Mouse (Mus musculus) c-Kit-positive CD71-positive TER-119-negative erythroid progenitor cells, embryonic 14.5 days (primary cell): ENCODE data around the gene Zfp276.
"Not testable (repeated sequence)": the region's sequence is repeated elsewhere in the genome, so short reads cannot be mapped to it uniquely, and the experiment has no call there.

Source experiments
- DNase-seq: peaks from one replicate; pipeline ENCODE4 v3.0.0-alpha.2; 2013; ENCODE audit warnings: low read depth

Zfp276 gene

GRCm38 (mm10) chr8:123254099-123254885, at the start of gene Zfp276, which contains the start of gene Vps9d1:
Gene Zfp276 (plus strand): TSS chr8:123254195.
Gene Vps9d1 (minus strand): TSS chr8:123254348.
- DNase-seq = peak; percentile 73

- DNase-seq = no peak
These were observed 42.1 kb upstream of the Zfp276 start for GRCm38 (mm10) chr8:123211876-123212275.

GRCm38 (mm10) chr8:123212321-123213117, 41.5 kb upstream of the Zfp276 start, which contains the start of the genes Chmp1a and Spata33:
Gene Chmp1a (minus strand): TSS chr8:123212763.
Gene Spata33 (plus strand): TSS chr8:123212832.
- peak; percentile 78 for DNase-seq

GRCm38 (mm10) chr8:123213118-123213772, 40.8 kb upstream of the Zfp276 start:
- DNase-seq = no peak

GRCm38 (mm10) chr8:123215430-123215829, 38.6 kb upstream of the Zfp276 start:
- DNase-seq = no peak

GRCm38 (mm10) chr8:123220917-123221316, 33.1 kb upstream of the Zfp276 start:
- no peak for DNase-seq

- peak; percentile 89 for DNase-seq
These were observed 29.4 kb upstream of the Zfp276 start, which contains the start of gene Cdk10 for GRCm38 (mm10) chr8:123224278-123225266. Gene Cdk10 (plus strand): TSS chr8:123224842.

- no peak for DNase-seq
These were observed 25.6 kb upstream of the Zfp276 start for GRCm38 (mm10) chr8:123228416-123228815.

GRCm38 (mm10) chr8:123230326-123230725, 23.7 kb upstream of the Zfp276 start:
- DNase-seq = not testable (repeated sequence)

- DNase-seq = no peak
These were observed 22.3 kb upstream of the Zfp276 start for GRCm38 (mm10) chr8:123231742-123232141.

- no peak for DNase-seq
These were observed 21.4 kb upstream of the Zfp276 start for GRCm38 (mm10) chr8:123232553-123232952.

GRCm38 (mm10) chr8:123233300-123233699, 20.7 kb upstream of the Zfp276 start:
- no peak for DNase-seq

GRCm38 (mm10) chr8:123233760-123234159, 20.2 kb upstream of the Zfp276 start:
- no peak for DNase-seq

GRCm38 (mm10) chr8:123234918-123235519, 19.0 kb upstream of the Zfp276 start:
- DNase-seq = no peak

GRCm38 (mm10) chr8:123235520-123236497, 18.2 kb upstream of the Zfp276 start, which contains the start of gene Spata2l:
Gene Spata2l (minus strand): TSS chr8:123236233.
- DNase-seq = peak; percentile 82

- no peak for DNase-seq
These were observed 14.6 kb upstream of the Zfp276 start for GRCm38 (mm10) chr8:123239398-123239797.

- no peak for DNase-seq
These were observed 11.7 kb upstream of the Zfp276 start for GRCm38 (mm10) chr8:123242107-123242923.

GRCm38 (mm10) chr8:123243053-123243452, 10.9 kb upstream of the Zfp276 start:
- DNase-seq = no peak
